Mouse (Mus musculus) heart, adult 2 months (tissue): ENCODE measurements at regions not wholly inside any gene's neighbourhood (a gene's known extent, or its start where the extent isn't known, plus 50 kb on each side); places are given as distances from the start of the nearest gene placed in this dataset.

Experiments used
- CTCF ChIP-seq: fragments of 200-600 bp; IDR thresholded peaks from 2 replicates; pipeline ENCODE4 v1.8.1; 2022; ENCODE audit warnings: antibody characterized with exemption, mild to moderate bottlenecking, moderate library complexity
- EP300 ChIP-seq: fragments of 200-500 bp; IDR thresholded peaks from 2 replicates; pipeline ENCODE4 v1.6.1; 2011; ENCODE audit warnings: low read depth, low read length, control low read depth; ENCODE audit not compliant: insufficient read depth
- POLR2A ChIP-seq: fragments of 200-500 bp; IDR thresholded peaks from 2 replicates; pipeline ENCODE4 v1.6.1; 2011; ENCODE audit warnings: mild to moderate bottlenecking, low read depth, low read length, control low read depth; ENCODE audit not compliant: insufficient read depth

DNA sequence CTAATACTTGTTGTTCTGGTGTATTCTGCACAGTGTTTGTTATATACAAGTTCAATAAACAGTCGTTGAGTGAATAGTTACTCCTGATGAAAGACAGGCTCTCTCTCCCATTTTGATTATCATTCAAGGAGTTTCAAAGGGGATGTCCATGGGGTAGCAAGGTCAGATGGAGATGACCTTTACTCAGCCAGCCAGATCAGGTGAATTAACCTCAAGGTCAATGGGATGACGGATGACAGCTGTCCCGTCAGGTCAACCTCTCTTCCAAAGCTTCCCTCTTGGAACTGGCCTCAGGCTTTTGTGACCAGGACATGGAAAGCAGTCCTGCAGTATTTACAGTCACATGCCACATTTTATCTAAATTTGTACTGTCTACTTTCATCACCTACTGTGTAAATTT is 398.6 kb upstream of the Jag1 start:
- TF ChIP-seq POLR2A (no peak), CTCF (no peak), EP300 (no peak)
